Mouse (Mus musculus) small intestine, adult 2 months (tissue): Measurements from ENCODE around the gene Lpp.

Experiments
- CTCF ChIP-seq: fragments of 200-500 bp; IDR thresholded peaks from 2 replicates; pipeline ENCODE4 v1.5.1; 2012; ENCODE audit warnings: low read depth, mild to moderate bottlenecking, control low read depth, inconsistent platforms, low read length, moderate library complexity, mixed read lengths; ENCODE audit not compliant: insufficient replicate concordance, insufficient read length; ENCODE audit errors: extremely low read depth
- POLR2A ChIP-seq: fragments of 200-500 bp; IDR thresholded peaks from 2 replicates; pipeline ENCODE4 v1.6.1; 2012; ENCODE audit warnings: low read depth, mild to moderate bottlenecking, control low read depth, inconsistent platforms, low read length, moderate library complexity

DNA sequence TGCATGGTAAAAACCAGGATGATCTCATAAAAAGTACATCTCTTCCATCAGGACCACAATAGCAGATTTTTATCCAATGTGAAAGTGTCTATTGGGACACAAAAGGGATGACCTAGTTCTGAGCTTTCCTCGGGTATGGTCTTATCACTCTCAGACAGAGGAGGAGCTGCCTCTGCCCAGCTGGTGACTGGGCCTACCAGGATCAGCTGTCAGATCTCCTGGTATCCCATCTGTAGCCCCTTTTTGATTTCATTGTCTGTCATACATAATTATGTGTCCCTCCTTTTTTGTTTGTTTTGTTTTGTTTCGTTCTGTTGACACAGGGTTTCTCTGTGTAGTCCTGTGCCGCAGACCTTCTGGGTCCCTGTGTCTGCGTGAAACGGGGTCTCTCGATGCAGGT, 644.1 kb downstream of the Lpp start:
- TF ChIP-seq POLR2A (no peak), CTCF (no peak)
